Mouse (Mus musculus) midbrain, embryonic 14.5 days (tissue): Measurements from ENCODE around the gene Wnt3a. TPM values are rescaled to one million over a fixed set of nuclear protein-coding genes. Genes with fewer than 3 reads are reported as not detected.

Experiments
- ATAC-seq: fragments of 200-750 bp; cut with Nextera tagmentation; 2 replicates; pipeline ENCODE4 v1.8.0; 2017; ENCODE audit warnings: moderate number of reproducible peaks, moderate library complexity; ENCODE audit not compliant: low FRiP score, low TSS enrichment
- DNase-seq: peaks from one replicate; pipeline ENCODE4 v3.0.0-alpha.2; 2015
- H3K27ac ChIP-seq: fragments of 300-500 bp; sonication (generic); replicated peaks from 2 replicates; pipeline ENCODE4 v1.5.1; 2014; ENCODE audit warnings: mild to moderate bottlenecking, low read depth, low read length, moderate library complexity
- H3K27me3 ChIP-seq: fragments of 300-500 bp; sonication (generic); 2 replicates; pipeline ENCODE4 v1.6.1; 2014; ENCODE audit warnings: low read length, control low read depth, mixed read lengths; ENCODE audit not compliant: control insufficient read depth, insufficient read depth
- H3K36me3 ChIP-seq: fragments of 300-500 bp; sonication (generic); 2 replicates; pipeline ENCODE4 v1.6.1; 2014; ENCODE audit warnings: low read length, control low read depth; ENCODE audit not compliant: control insufficient read depth, insufficient read depth
- H3K4me1 ChIP-seq: fragments of 300-500 bp; sonication (generic); 2 replicates; pipeline ENCODE4 v1.6.1; 2014; ENCODE audit warnings: mild to moderate bottlenecking, antibody characterized with exemption, low read length, control low read depth; ENCODE audit not compliant: control insufficient read depth, insufficient read depth
- H3K4me2 ChIP-seq: fragments of 300-500 bp; sonication (generic); 2 replicates; pipeline ENCODE4 v1.6.1; 2014; ENCODE audit warnings: mild to moderate bottlenecking, low read length, moderate library complexity
- H3K4me3 ChIP-seq: fragments of 300-500 bp; sonication (generic); replicated peaks from 2 replicates; pipeline ENCODE4 v1.5.1; 2014; ENCODE audit warnings: low read depth, low read length
- H3K9ac ChIP-seq: fragments of 300-500 bp; sonication (generic); replicated peaks from 2 replicates; pipeline ENCODE4 v1.6.1; 2014; ENCODE audit warnings: mild to moderate bottlenecking, low read length, moderate library complexity
- H3K9me3 ChIP-seq: fragments of 300-500 bp; sonication (generic); 2 replicates; pipeline ENCODE4 v1.6.1; 2016; ENCODE audit warnings: low read length, control low read depth, mixed read lengths; ENCODE audit not compliant: control insufficient read depth
- WGBS: fragments of 180-500 bp; shearing (Covaris S2); extraction: QIAGEN DNeasy Blood & Tissue Kit; methylation state at CpG from one replicate; pipeline ENCODE4 v1.1.7; 2014; 5-methylcytosine and 5-hydroxymethylcytosine counted together
- polyA plus RNA-seq: library from polyadenylated mRNA; unstranded; fragments of >200 nt; fragmentation: Nextera tagmentation; extraction: Ambion mirVana; gene quantifications from 2 replicates; pipeline ENCODE4 v1.2.1, GENCODE M21; 2014

Gene Wnt3a
- polyA plus RNA-seq, 1 experiment from 2014 or later, result 0.46 TPM

DNA sequence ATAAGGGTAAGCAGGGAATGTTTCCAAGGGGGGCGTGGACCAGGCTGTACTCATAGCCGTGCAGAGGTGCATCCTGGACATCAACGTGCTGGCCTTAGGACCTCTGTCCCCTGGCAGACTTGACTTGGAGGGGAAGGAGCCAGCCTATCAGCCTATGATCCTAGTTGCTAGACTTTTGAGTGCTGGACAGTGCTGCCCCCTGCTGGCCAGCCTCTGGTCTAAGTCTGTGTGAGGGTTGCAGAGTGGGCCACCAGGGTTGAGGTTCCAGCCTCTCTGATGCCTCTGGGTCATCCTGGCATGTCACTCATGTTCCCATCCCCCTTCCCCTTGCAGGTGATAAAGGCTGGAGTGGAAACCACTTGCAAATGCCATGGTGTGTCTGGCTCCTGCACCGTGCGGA, 40.0 kb upstream of the Wnt3a start:
- H3K9ac ChIP-seq, result no peak overlapping the region
- H3K4me3 ChIP-seq, result no peak overlapping the region
- no peaks in the 10 kb centered on the region for H3K9me3 ChIP-seq
- H3K27ac ChIP-seq, result no peak overlapping the region
- peak; percentile 78 for DNase-seq
- WGBS, result 33% methylated on average over 5 of the region's 5 CpGs
- no peak overlapping the region for H3K4me2 ChIP-seq
- 0 out of 2 replicates have a peak, but pooled peaks cover 4% of the 10 kb centered on the region for H3K27me3 ChIP-seq
- no peaks in the 10 kb centered on the region for H3K36me3 ChIP-seq
- ATAC-seq, result 0 out of 2 replicates have a peak, but pooled peaks have one; percentile 37
- H3K4me1 ChIP-seq, result 0 out of 2 replicates have a peak, but pooled peaks cover 12% of the 10 kb centered on the region

DNA sequence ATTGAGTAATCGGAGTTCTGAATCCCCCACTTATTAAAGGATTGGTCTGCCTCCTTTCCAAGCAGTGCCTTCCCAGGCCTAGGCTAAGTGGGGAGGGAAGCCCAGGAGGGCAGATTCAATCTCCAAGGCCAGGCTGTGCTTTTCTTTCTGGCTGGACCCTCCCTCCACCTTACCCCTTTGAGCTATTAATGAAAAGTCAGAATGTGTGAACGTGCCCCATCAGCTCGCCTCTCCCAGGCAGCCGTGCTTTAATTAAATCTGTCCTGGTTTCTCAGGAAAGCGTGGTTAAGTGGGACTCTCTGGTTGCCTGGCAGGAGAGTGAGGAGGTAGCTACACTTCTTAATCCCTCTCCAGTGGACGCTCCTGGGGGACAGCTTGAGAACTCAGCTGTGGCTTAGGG, 39.1 kb upstream of the Wnt3a start:
- 0 out of 2 replicates have a peak, but pooled peaks cover 12% of the 10 kb centered on the region for H3K4me1 ChIP-seq
- no peak overlapping the region for H3K9ac ChIP-seq
- WGBS, result 7% methylated on average over 6 of the region's 6 CpGs
- peak; percentile 49 for DNase-seq
- H3K27me3 ChIP-seq, result 0 out of 2 replicates have a peak, but pooled peaks cover 4% of the 10 kb centered on the region
- H3K36me3 ChIP-seq, result no peaks in the 10 kb centered on the region
- H3K27ac ChIP-seq, result 0 out of 2 replicates have a peak overlapping the region, but pooled peaks have one; percentile 32
- no peaks in the 10 kb centered on the region for H3K9me3 ChIP-seq
- H3K4me2 ChIP-seq, result no peak overlapping the region
- no peak for ATAC-seq
- no peak overlapping the region for H3K4me3 ChIP-seq

DNA sequence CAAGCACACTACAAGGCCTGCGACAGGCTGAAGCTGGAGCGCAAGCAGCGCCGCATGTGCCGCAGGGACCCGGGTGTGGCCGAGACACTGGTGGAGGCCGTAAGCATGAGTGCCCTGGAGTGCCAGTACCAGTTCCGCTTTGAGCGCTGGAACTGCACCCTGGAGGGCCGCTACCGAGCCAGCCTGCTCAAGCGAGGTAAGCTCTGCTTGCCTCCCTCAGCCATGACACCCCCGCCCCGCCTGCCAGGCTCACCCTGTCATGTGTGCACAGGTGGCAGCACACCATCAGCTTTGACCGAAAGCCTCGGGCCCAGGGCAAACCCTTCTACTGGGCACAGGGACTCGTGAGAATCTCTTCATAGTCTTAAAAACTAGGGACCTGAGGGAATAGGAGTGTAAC, 37.1 kb upstream of the Wnt3a start:
- Histone ChIP-seq H3K9me3 (no peaks in the 10 kb centered on the region), H3K9ac (no peak overlapping the region), H3K4me1 (0 out of 2 replicates have a peak, but pooled peaks cover 12% of the 10 kb centered on the region), H3K4me3 (no peak overlapping the region), H3K27me3 (0 out of 2 replicates have a peak, but pooled peaks cover 4% of the 10 kb centered on the region), H3K27ac (no peak overlapping the region), H3K36me3 (no peaks in the 10 kb centered on the region), H3K4me2 (no peak overlapping the region)
- DNase-seq (no peak), ATAC-seq (no peak)
- 87% methylated on average over 18 of the region's 18 CpGs for WGBS

DNA sequence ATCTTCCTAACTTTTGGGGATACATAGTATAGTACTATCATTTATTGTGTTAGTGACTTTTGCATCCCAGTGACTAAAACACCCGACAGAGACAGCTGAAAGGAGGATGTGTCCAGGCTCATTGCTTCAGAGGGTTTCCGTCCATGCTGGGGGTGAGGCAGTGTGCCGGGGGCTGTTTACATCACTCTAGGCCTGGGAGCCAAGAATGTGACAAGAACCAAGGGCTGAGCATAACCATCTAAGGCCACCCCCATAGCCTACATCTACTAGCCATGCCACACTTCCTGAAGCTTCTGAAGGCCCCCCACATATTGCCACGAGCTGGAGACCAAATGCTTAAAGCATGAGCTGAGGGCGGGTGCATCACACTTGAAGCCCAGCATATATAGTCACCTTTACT, 34.2 kb upstream of the Wnt3a start:
- Histone ChIP-seq H3K9ac (no peak overlapping the region), H3K4me1 (0 out of 2 replicates have a peak, but pooled peaks cover 7% of the 10 kb centered on the region), H3K27me3 (0 out of 2 replicates have a peak, but pooled peaks cover 4% of the 10 kb centered on the region), H3K4me2 (no peak overlapping the region), H3K4me3 (no peak overlapping the region), H3K27ac (no peak overlapping the region), H3K9me3 (no peaks in the 10 kb centered on the region), H3K36me3 (no peaks in the 10 kb centered on the region)
- ATAC-seq, result no peak
- 82% methylated on average over 5 of the region's 5 CpGs for WGBS
- no peak for DNase-seq

DNA sequence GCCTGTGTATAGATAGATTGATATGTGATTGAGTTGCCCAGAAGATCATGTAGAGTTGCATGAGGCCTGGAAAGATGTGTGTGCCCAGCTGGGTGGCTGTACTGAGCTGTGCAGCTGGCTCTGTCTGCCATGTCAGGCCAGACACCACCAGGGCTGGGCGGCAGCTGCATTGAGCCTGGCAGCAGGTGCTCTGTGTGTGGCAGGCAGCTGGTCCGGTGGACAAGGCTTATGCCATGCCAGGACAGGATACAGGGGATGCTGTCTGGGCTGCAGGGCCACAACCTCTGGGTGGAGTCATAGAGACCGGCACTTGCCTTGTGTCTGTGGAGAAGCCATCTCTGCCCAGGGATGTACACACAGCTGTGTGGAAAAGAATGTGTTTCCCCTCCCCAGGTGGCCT, 32.4 kb upstream of the Wnt3a start:
- H3K27me3 ChIP-seq, result no peaks in the 10 kb centered on the region
- H3K4me2 ChIP-seq, result no peak overlapping the region
- no peaks in the 10 kb centered on the region for H3K36me3 ChIP-seq
- no peak for ATAC-seq
- H3K9ac ChIP-seq, result no peak overlapping the region
- 73% methylated on average over 3 of the region's 3 CpGs for WGBS
- H3K4me3 ChIP-seq, result no peak overlapping the region
- no peaks in the 10 kb centered on the region for H3K4me1 ChIP-seq
- DNase-seq, result no peak
- no peak overlapping the region for H3K27ac ChIP-seq
- H3K9me3 ChIP-seq, result no peaks in the 10 kb centered on the region

DNA sequence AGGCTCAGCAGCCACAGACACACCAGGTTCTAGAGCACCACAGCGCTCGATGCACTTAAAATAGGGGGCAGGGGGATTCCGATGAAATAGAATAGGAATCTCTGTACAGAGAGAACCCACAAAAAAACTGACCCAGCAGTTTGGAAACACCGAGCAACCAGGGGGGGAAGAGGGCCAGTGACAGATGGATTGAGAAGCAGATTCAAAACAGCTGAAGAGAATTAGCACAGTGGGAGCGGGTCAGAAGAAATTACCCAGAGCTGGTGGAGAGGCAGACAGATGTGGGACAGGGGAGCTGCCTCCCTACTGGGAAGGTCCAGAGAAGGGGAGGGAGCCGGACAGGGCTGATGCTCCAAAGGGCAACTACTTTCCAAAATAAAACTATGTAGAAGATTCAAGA, 26.0 kb upstream of the Wnt3a start:
- Histone ChIP-seq H3K4me3 (no peak overlapping the region), H3K36me3 (no peaks in the 10 kb centered on the region), H3K9ac (no peak overlapping the region), H3K4me1 (no peaks in the 10 kb centered on the region), H3K27me3 (peaks cover 22% of the 10 kb centered on the region; the same call in 1 of the 2 replicates), H3K27ac (no peak overlapping the region), H3K9me3 (no peaks in the 10 kb centered on the region), H3K4me2 (no peak overlapping the region)
- WGBS, result 63% methylated on average over 6 of the region's 6 CpGs
- ATAC-seq (no peak), DNase-seq (no peak)

- Histone ChIP-seq H3K4me1 (peaks cover 2% of the 10 kb centered on the region), H3K27ac (no peak overlapping the region), H3K36me3 (no peaks in the 10 kb centered on the region), H3K9me3 (no peaks in the 10 kb centered on the region), H3K27me3 (peaks cover 43% of the 10 kb centered on the region), H3K4me3 (no peak overlapping the region), H3K4me2 (no peak overlapping the region), H3K9ac (no peak overlapping the region)
- DNase-seq (no peak), ATAC-seq (no peak)
- 72% methylated on average over 11 of the region's 11 CpGs for WGBS
These were observed 23.4 kb upstream of the Wnt3a start for GRCm38 (mm10) chr11:59313944-59314343.

DNA sequence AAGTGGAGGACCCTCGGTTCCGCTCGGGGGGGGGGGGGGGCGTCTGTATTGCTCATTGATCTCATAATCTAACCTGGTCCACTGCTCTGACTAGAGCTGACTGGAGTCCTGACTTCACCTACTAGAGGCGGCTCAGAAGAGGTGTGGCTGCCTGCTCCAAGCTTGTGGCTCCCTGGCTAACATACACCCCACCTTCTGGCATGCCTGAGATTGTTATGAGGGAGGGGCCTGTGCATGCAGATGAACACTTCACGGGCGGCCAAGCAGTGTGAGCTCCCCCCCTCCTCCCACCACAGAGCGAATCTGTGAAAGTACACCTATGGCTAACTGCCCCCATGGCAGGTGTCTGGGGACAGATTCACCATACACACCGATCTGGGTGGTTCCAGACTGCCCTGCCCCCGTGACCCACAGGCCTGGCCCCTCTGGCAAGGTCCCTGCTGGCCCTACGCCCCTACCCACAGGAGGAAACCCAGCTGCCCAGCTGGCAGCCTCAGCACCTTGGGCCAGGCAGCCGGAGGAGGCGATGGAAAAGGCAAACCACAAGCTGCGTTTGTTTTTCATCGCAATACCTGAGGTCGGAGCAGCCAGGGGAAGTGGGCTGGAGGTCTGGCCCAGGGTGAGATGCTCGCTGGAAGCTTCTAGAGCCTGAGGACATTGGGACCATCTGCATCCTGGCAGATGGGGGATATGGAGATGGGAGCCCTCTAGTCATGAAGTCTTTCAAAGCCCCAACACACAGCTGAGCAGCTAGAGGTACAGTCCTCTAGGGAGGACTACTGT, 22.7 kb upstream of the Wnt3a start:
- DNase-seq (no peak), ATAC-seq (no peak)
- Histone ChIP-seq H3K9ac (no peak overlapping the region), H3K36me3 (no peaks in the 10 kb centered on the region), H3K4me2 (no peak overlapping the region), H3K27me3 (peaks cover 50% of the 10 kb centered on the region), H3K4me3 (no peak overlapping the region), H3K4me1 (peaks cover 6% of the 10 kb centered on the region), H3K27ac (no peak overlapping the region), H3K9me3 (no peaks in the 10 kb centered on the region)
- 67% methylated on average over 17 of the region's 17 CpGs for WGBS

DNA sequence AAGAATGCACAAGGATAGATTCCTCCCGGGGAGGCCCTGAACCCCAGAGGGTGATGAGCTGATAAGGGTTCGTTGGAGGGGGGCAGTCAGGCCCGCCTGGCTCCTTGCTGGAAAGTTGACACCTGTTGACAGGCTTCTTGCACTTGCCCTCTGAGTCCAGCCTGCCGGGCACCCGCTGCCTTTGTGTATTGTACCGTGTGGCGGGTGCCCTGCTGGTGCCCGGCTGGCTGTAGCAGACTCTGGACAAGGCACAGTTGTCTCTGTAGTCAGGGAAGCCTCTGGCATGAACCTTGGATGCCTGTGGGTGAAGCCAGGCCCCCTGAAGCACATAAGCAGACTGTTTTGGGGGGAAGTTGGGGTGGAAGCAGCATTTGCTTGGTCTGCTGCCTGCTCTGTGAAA, 21.9 kb upstream of the Wnt3a start:
- Histone ChIP-seq H3K4me1 (peaks cover 13% of the 10 kb centered on the region), H3K9ac (no peak overlapping the region), H3K27me3 (peaks cover 58% of the 10 kb centered on the region), H3K4me2 (no peak overlapping the region), H3K27ac (no peak overlapping the region), H3K9me3 (no peaks in the 10 kb centered on the region), H3K4me3 (no peak overlapping the region), H3K36me3 (no peaks in the 10 kb centered on the region)
- 69% methylated on average over 8 of the region's 8 CpGs for WGBS
- DNase-seq, result no peak
- ATAC-seq, result no peak
